Mouse (Mus musculus): ENCODE data around the gene Ccdc8. TPM values are rescaled to one million over a fixed set of nuclear protein-coding genes. Genes with fewer than 3 reads are reported as not detected.

Ccdc8 gene
- polyA plus RNA-seq, 1 experiment from 2014 or later: 6.4 TPM

DNA sequence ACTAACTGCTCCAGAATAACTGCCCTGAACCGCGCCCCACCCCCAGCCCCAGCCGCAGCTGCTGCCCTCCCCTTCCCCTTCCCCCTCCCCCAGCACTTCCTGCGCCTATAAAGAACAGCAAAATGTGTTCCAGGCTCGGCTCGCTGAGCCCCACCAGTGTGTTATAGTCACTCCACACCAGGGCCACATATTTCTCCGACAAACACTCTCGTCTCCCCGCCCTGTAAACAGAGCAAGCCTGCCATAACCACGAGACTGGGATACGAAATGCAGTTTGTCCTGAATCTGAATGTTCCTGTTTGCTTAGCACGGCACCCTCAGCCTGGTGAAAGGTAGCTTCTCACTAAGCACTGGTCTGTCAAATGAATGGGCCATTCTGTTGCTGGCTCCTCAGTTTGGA lies 12.2 kb upstream of the Ccdc8 start:
- Histone ChIP-seq H3K36me3 (replicated peaks) (no peaks in the 10 kb centered on the region), H3K27ac (peak overlapping the region; percentile 65), H3K4me2 (peak overlapping the region; percentile 37), H3K27me3 (replicated peaks) (no peaks in the 10 kb centered on the region), H3K9me3 (no peaks in the 10 kb centered on the region), H3K4me1 (peaks cover 34% of the 10 kb centered on the region), H3K4me3 (no peak overlapping the region), H3K9ac (0 out of 2 replicates have a peak overlapping the region, but pooled peaks have one; percentile 20)
- 13% methylated on average over 12 of the region's 12 CpGs for WGBS
- no peak for ATAC-seq (replicated peaks)

DNA sequence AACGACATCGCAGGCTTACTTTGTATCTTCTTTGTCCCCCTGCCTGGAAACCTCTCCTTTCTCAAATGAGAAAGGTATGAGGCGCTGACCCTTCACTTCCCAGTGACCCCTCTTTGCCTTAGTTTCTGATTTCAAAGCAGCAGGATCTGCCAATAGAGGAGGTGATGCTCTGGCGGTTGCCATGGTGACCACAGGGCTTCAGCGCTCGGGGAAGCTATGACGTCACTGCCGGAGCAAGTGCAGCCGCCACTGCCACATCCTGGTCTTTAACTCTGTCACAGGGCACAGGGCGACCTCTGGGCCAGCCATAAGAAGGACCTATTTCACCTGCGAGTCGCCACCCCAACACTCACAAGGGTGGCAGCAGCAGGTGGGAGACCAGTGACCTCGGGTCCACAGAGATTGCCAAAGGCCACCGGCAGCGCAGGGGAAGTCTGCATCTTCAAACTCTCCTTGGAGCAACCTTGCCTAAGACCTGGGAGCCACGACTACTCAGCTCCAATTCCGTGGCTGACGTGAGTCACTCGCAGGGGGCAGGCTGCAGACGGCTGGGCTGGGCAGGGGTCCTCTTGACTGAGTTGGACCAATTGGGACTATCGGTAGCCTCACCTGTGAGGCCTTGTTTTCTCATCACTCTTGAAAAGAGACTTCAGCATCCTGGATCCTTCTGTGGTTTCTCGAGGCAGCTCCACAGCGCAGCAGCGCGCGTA lies 9.5 kb upstream of the Ccdc8 start, which contains the start of gene Gm42372:
Gm42372 (plus strand) TSS at position 228 of the 710 bp plus-strand sequence.
- Histone ChIP-seq H3K4me3 (peak within 1 kb of the TSS; percentile 48), H3K27ac (peak within 1 kb of the TSS; percentile 79), H3K36me3 (replicated peaks) (no peaks in the 10 kb centered on the region), H3K9me3 (no peaks in the 10 kb centered on the region), H3K4me1 (peaks cover 57% of the 10 kb centered on the region), H3K27me3 (replicated peaks) (no peaks in the 10 kb centered on the region), H3K9ac (peak within 1 kb of the TSS; percentile 46), H3K4me2 (peak within 1 kb of the TSS; percentile 79)
- 18% methylated on average over 26 of the region's 26 CpGs for WGBS
- peak; percentile 81 for ATAC-seq (replicated peaks)

DNA sequence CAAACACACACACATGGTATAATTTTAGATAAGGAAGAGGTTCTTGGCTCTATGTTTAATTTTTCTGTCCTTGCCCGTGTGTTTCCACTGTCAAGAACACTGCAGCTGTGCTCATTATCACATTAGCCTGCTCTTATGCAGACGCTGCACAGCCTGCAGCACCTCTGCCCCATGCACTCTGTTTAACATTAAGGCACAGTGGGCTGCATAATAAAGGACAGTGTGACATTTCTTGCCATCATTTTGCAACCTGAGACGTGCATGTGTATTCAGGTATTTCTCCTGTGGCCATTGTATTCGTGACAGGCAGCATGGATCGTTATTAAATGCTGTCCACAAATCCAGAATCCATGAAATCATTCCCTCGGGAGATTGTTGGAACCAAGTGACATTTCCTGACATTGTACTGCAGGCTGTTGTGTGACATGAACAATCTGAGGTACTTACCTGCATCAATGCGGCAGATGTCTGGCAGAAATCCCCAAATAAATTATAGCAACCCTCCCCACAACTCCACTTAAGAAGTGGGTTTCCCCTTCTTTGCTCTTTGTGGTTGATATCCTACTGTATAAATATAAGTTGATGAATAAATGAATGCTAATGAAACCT lies 4.9 kb upstream of the Ccdc8 start:
- Histone ChIP-seq H3K27me3 (replicated peaks) (no peaks in the 10 kb centered on the region), H3K9me3 (no peaks in the 10 kb centered on the region), H3K36me3 (replicated peaks) (no peaks in the 10 kb centered on the region), H3K4me3 (no peak overlapping the region), H3K4me1 (peaks cover 73% of the 10 kb centered on the region), H3K4me2 (peak overlapping the region; percentile 21), H3K9ac (peak overlapping the region; percentile 9; the same call in 1 of the 2 replicates), H3K27ac (peak overlapping the region; percentile 83)
- ATAC-seq (replicated peaks): peak; percentile 57
- 19% methylated on average over 7 of the region's 7 CpGs for WGBS

DNA sequence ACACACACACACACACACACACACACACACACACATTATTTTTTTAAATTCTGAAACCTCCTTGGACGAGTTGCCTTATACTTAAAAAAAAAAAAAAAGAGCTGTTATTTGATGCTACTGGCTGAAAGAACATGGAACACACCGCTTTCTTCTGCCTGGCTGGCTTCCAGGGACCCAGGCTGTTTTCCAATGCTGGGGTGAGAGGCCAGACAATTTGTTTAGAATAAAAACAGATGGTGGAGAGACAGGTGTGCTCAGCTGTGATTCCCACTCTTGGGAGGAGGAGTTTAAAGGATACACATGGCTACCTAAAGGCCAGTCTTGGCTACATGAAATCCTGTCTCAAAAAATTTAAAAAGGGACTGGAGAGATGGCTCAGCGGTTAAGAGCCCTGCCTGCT lies 4.1 kb upstream of the Ccdc8 start:
- peak overlapping the region; percentile 83 for H3K27ac ChIP-seq
- H3K4me3 ChIP-seq: no peak overlapping the region
- no peaks in the 10 kb centered on the region for H3K27me3 ChIP-seq (replicated peaks)
- H3K9ac ChIP-seq: no peak overlapping the region
- 30% methylated on average over 3 of the region's 3 CpGs for WGBS
- peaks cover 66% of the 10 kb centered on the region for H3K4me1 ChIP-seq
- no peaks in the 10 kb centered on the region for H3K36me3 ChIP-seq (replicated peaks)
- no peak for ATAC-seq (replicated peaks)
- no peaks in the 10 kb centered on the region for H3K9me3 ChIP-seq
- H3K4me2 ChIP-seq: no peak overlapping the region

DNA sequence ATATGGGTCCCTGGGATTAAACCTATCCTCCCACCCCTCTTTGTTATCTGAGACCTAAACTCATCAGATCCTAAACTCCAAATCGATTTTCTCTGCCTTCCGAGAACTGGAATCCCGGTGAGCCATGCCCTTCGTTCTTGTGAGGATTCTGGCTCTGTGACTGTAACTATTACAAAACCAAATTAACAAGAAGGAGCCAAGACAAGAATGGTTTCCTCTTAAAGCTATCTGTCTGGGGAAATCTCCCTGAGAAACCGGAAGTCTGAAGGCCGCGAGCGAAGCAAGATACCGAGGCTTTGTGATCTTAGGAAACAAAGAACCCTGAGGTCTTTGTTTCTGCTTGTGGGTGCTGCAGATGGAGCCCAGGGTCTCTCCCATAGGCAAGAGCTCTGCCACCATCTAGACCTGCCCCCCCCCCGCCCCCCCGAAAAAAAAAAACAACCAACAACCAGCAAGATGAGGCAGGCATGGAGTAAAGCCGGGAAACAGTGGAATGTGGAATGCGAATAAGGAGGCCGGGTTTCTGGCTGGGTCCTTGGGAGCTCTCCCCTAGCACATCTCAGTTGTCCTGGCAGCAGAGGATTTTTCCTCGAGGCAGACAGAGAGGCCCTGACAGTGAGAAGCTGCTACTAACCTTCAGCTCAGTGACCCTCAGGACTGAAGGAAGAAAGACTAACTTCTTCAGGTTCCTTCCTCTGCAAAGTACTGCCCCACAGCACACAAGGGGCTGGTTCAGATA lies 2.3 kb upstream of the Ccdc8 start:
- H3K9me3 ChIP-seq: no peaks in the 10 kb centered on the region
- H3K4me3 ChIP-seq: no peak overlapping the region
- H3K4me2 ChIP-seq: no peak overlapping the region
- H3K36me3 ChIP-seq (replicated peaks): no peaks in the 10 kb centered on the region
- peaks cover 67% of the 10 kb centered on the region for H3K4me1 ChIP-seq
- no peaks in the 10 kb centered on the region for H3K27me3 ChIP-seq (replicated peaks)
- peak overlapping the region; percentile 75 for H3K27ac ChIP-seq
- no peak overlapping the region for H3K9ac ChIP-seq
- no peak for ATAC-seq (replicated peaks)
- WGBS: 19% methylated on average over 15 of the region's 15 CpGs

DNA sequence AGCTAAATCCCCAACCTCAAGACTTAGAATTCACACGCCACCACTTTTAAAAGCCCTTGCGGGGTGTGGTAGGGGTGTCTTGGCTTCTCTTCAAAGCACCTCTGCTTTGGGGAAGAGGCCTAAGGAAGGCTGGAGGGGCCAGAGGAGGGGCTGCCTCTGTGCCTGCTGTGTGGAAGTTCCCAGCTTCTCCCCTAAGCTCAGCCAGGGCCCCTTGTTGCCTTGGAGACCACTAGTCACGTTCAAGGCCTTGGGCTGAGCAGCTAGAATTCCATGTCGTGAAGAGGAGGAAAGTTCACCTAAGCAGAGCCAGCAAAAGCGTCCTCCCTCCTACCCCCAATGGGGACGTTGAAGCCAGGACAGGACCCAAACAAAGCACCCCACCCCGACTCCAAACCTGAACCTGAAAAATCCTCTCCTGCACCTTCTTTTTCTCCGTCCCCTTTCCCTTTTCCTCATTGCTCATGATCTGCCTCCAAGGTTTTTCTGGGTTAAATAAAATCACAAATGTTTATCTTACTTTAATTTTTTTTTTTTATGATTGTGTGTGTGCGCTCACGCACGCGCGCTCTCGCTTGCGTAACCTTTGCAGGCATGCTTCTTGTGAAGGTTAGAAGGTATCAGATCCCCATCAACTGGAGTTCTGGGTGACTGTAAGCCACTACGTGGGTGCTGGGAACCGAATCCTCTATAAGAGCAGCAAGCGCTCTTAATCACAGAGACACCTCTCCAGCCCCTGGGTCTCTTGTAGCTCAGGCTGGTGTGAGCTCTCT lies 642 bp upstream of the Ccdc8 start:
- H3K9me3 ChIP-seq: no peaks in the 10 kb centered on the region
- H3K9ac ChIP-seq: no peak overlapping the region
- H3K4me3 ChIP-seq: no peak overlapping the region
- 0 out of 2 replicates have a peak overlapping the region, but pooled peaks have one; percentile 6 for H3K4me2 ChIP-seq
- peak; percentile 57 for ATAC-seq (replicated peaks)
- WGBS: 50% methylated on average over 18 of the region's 18 CpGs
- no peaks in the 10 kb centered on the region for H3K27me3 ChIP-seq (replicated peaks)
- peak overlapping the region; percentile 67 for H3K27ac ChIP-seq
- H3K4me1 ChIP-seq: peaks cover 56% of the 10 kb centered on the region
- no peaks in the 10 kb centered on the region for H3K36me3 ChIP-seq (replicated peaks)

DNA sequence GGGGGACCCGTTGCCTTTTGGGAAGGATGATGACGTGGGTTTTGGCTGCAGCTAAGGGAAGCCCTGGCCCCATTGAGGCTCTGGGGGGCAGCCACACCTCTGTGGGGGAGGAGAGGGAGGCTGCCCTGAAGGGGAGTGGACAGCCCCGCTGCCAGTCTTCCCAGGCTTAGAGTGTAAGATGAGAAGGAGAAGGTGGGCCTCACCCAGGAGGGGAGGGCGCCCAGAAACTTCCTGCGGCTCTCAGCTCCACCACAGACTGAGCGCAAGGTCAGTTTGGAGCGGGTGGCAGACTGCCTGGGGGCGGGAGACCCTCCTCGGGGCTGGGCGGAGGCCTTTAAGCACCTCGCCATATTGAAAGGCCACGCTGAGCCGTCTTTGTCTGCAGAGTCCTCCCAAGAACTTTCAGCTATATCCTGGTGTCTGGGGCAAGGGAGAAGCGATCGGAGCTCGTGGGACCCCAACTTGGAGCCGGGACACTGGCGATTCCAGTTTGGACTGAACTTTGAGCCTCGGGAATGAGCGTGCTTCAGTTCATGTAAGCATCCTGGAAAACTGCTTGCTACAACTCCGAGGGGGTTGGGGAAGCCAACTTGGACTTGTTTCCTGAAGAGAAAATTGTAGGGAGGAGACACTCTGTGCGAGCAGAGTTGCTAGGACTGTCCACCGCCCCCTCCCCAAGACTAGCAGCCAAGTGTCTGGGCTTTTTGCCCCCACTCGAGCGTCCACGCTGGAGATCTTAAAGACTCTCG lies 1.3 kb downstream of the Ccdc8 start:
- Histone ChIP-seq H3K36me3 (replicated peaks) (no peaks in the 10 kb centered on the region), H3K27me3 (replicated peaks) (no peaks in the 10 kb centered on the region), H3K4me1 (peaks cover 46% of the 10 kb centered on the region), H3K4me2 (peak overlapping the region; percentile 38), H3K27ac (peak overlapping the region; percentile 23; the same call in 1 of the 2 replicates), H3K9ac (peak overlapping the region; percentile 33; the same call in 1 of the 2 replicates), H3K9me3 (no peaks in the 10 kb centered on the region), H3K4me3 (peak overlapping the region; percentile 29)
- 7% methylated on average over 27 of the region's 27 CpGs for WGBS
- ATAC-seq (replicated peaks): peak; percentile 60

DNA sequence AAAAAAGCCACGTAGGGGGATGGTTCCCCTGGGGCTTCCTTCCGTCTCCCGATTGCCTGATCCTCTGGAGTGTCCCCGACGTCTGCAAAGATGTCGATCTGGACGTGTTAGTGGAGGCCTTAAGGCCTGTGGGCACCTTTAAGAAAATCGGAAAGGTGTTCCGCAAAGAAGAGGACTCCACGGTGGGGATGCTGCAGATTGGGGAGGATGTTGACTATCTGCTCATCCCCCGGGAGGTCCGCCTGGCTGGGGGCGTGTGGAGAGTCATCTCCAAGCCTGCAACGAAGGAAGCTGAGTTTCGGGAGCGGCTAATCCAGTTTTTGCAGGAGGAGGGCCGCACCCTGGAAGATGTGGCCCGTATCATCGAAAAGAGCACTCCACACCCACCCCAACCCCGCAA lies 1.9 kb downstream of the Ccdc8 start:
- H3K9me3 ChIP-seq: no peaks in the 10 kb centered on the region
- H3K4me2 ChIP-seq: peak overlapping the region; percentile 38
- peak overlapping the region; percentile 23; the same call in 1 of the 2 replicates for H3K27ac ChIP-seq
- H3K36me3 ChIP-seq (replicated peaks): no peaks in the 10 kb centered on the region
- peak overlapping the region; percentile 33; the same call in 1 of the 2 replicates for H3K9ac ChIP-seq
- peak overlapping the region; percentile 29 for H3K4me3 ChIP-seq
- ATAC-seq (replicated peaks): no peak
- 11% methylated on average over 20 of the region's 20 CpGs for WGBS
- H3K4me1 ChIP-seq: peaks cover 47% of the 10 kb centered on the region
- no peaks in the 10 kb centered on the region for H3K27me3 ChIP-seq (replicated peaks)

DNA sequence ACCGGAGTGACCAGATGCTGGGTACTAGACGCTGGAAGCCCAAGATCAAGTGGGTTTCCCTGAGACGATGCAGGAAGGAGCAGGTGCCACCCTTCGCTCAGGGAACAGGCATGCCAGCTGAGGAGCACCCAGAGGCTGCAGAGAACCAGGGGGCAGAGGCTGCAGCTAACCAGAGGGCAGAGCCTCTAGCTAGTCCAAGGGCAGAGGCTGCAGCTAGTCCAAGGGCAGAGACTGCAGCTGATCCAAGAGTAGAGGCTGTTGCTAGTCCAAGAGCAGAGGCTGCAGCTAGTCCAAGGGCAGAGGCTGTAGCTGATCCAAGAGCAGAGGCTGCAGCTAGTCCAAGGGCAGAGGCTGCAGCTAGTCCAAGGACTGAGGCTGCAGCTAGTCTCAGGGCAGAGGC lies 2.8 kb downstream of the Ccdc8 start:
- Histone ChIP-seq H3K9ac (no peak overlapping the region), H3K9me3 (no peaks in the 10 kb centered on the region), H3K4me3 (peak overlapping the region; percentile 29; the same call in 1 of the 2 replicates), H3K4me2 (peak overlapping the region; percentile 38), H3K27me3 (replicated peaks) (no peaks in the 10 kb centered on the region), H3K4me1 (peaks cover 42% of the 10 kb centered on the region), H3K36me3 (replicated peaks) (no peaks in the 10 kb centered on the region), H3K27ac (no peak overlapping the region)
- ATAC-seq (replicated peaks): no peak
- WGBS: 88% methylated on average over 4 of the region's 4 CpGs

DNA sequence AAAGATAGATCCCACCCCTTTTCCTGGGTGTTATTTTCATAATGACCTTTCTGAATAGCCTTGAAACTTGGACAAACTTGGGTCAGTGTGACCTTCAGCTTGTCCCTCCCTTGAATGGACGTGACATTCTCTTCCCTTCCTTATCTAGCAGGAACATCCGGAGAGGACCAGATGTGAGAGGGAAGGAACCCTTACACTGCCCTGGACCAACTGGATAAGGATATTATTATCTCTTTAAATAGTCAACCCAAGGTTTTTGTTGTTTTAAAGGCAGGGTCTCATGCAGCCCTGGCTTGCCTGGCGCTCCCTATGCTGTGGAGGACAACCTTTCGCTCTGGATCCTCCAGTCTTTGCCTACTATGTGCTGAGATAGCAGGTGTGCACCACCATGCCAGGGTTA lies 6.7 kb downstream of the Ccdc8 start:
- Histone ChIP-seq H3K27ac (no peak overlapping the region), H3K36me3 (replicated peaks) (no peaks in the 10 kb centered on the region), H3K4me3 (no peak overlapping the region), H3K4me1 (peaks cover 21% of the 10 kb centered on the region), H3K9ac (no peak overlapping the region), H3K9me3 (no peaks in the 10 kb centered on the region), H3K4me2 (no peak overlapping the region), H3K27me3 (replicated peaks) (no peaks in the 10 kb centered on the region)
- no peak for ATAC-seq (replicated peaks)
- 82% methylated on average over 4 of the region's 4 CpGs for WGBS

DNA sequence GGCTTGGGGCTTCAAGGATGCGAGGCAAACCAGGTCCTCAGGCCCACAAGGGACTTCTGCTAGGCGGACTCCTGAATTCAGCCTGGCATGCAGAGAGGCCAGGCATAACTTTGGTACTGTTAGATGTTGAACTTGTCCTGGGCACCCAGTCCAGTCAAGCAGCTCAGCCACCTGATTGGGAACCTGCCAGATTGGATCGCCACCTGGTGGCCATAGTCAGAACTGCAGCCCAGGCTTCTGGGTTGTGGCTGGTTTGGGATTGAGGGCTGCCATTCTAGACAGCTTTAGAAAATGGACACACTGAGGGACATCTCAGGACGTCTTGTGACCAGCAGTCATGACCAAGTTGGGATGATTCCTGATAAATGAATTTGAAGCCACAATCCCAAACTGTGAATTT lies 7.1 kb downstream of the Ccdc8 start:
- peaks cover 1% of the 10 kb centered on the region; the same call in 1 of the 2 replicates for H3K36me3 ChIP-seq (replicated peaks)
- WGBS: 19% methylated on average over 4 of the region's 4 CpGs
- H3K9me3 ChIP-seq: no peaks in the 10 kb centered on the region
- peaks cover 17% of the 10 kb centered on the region for H3K4me1 ChIP-seq
- no peak overlapping the region for H3K9ac ChIP-seq
- H3K27me3 ChIP-seq (replicated peaks): no peaks in the 10 kb centered on the region
- no peak overlapping the region for H3K4me2 ChIP-seq
- no peak overlapping the region for H3K4me3 ChIP-seq
- H3K27ac ChIP-seq: no peak overlapping the region
- peak; percentile 10; the same call in 1 of the 2 replicates for ATAC-seq (replicated peaks)

Measured in midbrain, embryonic 15.5 days (tissue).